Mouse (Mus musculus): Measurements from ENCODE around the gene Frmd4b.

DNA sequence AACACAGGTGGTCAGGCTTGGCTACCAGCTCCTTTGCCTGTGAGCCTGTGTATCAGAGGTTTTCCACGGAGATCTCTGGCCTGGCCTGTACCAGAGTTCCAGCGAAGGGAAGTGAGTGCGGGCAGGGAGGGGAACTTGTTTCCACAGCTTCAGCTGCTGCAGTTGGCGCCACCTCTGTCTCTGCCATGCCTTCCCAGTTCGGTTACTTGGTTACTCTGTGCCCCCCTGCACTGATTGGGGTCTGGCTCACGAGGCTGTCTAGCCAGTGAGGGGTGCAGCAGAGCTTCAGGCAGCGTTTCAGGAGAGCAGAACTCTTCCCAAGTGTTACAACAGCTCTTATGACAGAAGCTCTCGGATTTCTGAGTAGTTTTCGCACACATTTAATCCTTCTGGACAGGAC is 6.0 kb upstream of the Frmd4b start:
- TF ChIP-seq GATA1 (IDR thresholded peaks at IDR 0.05; ENCODE audit: borderline replicate concordance, low read length) (no peak), CTCF (IDR thresholded peaks at IDR 0.05; ENCODE audit: low read depth, low read length) (no peak), TAL1 (conservative IDR thresholded peaks at IDR 0.05; ENCODE audit: low read depth, low read length) (no peak)
